Mouse (Mus musculus) liver, adult 2 months (tissue): ENCODE measurements around the gene Kras. TPM values are rescaled to one million over a fixed set of nuclear protein-coding genes. Genes with fewer than 3 reads are reported as not detected.

Experiments
- DNase-seq: peaks from one replicate; pipeline ENCODE4 v3.0.0-alpha.2; 2011; ENCODE audit warnings: low read depth, low spot score; ENCODE audit errors: extremely low read depth
- H3K27ac ChIP-seq: fragments of 200-500 bp; replicated peaks from 2 replicates; pipeline ENCODE4 v1.5.1; 2012; ENCODE audit warnings: low read depth, mild to moderate bottlenecking, control low read depth, inconsistent platforms, low read length; ENCODE audit not compliant: insufficient read depth
- H3K27me3 ChIP-seq: fragments of 200-500 bp; 2 replicates; pipeline ENCODE4 v1.6.1; 2012; ENCODE audit warnings: mild to moderate bottlenecking, moderate library complexity, low read length, inconsistent platforms; ENCODE audit not compliant: control insufficient read depth, insufficient read depth
- H3K36me3 ChIP-seq: fragments of 200-500 bp; 2 replicates; pipeline ENCODE4 v1.6.1; 2012; ENCODE audit warnings: low read length, inconsistent platforms; ENCODE audit not compliant: control insufficient read depth, insufficient read depth
- H3K4me1 ChIP-seq: fragments of 200-500 bp; 2 replicates; pipeline ENCODE4 v1.6.1; 2011; ENCODE audit warnings: low read length; ENCODE audit not compliant: control insufficient read depth, insufficient read depth
- H3K4me3 ChIP-seq: fragments of 200-500 bp; 2 replicates; pipeline ENCODE4 v1.5.1; 2011; ENCODE audit warnings: low read depth, mild to moderate bottlenecking, control low read depth, low read length, moderate library complexity; ENCODE audit not compliant: insufficient read depth
- H3K79me2 ChIP-seq: fragments of 200-500 bp; 2 replicates; pipeline ENCODE4 v1.6.1; 2012; ENCODE audit warnings: inconsistent platforms, mild to moderate bottlenecking, low read length, moderate library complexity; ENCODE audit not compliant: control insufficient read depth, insufficient read depth
- H3K9ac ChIP-seq: fragments of 200-500 bp; 2 replicates; pipeline ENCODE4 v1.6.1; 2012; ENCODE audit warnings: low read depth, mild to moderate bottlenecking, control low read depth, inconsistent platforms, low read length
- CTCF ChIP-seq: fragments of 200-500 bp; IDR thresholded peaks from 2 replicates; pipeline ENCODE4 v1.5.1; 2011; ENCODE audit warnings: low read depth, low read length, control low read depth
- POLR2A ChIP-seq: fragments of 200-500 bp; IDR thresholded peaks from 2 replicates; pipeline ENCODE4 v1.6.1; 2011; ENCODE audit warnings: low read length, control low read depth; ENCODE audit not compliant: insufficient read depth; ENCODE audit errors: extremely low read depth
- WGBS: fragments of 180-500 bp; shearing (Covaris S2); methylation state at CpG from one replicate; pipeline ENCODE4 v1.1.7; 2018; 5-methylcytosine and 5-hydroxymethylcytosine counted together
- polyA plus RNA-seq: library from polyadenylated mRNA; depleted of rRNA; stranded (reverse); fragments of >200 nt; gene quantifications from 2 replicates; pipeline ENCODE4 v1.2.3, GENCODE M21; 2012
- total RNA-seq: library from RNA; depleted of rRNA; stranded (reverse); fragments of >200 nt; gene quantifications from 2 replicates; pipeline ENCODE4 v1.2.3, GENCODE M21; 2014

Kras gene
- total and polyA plus RNA-seq, 2 experiments = 8.4 to 9.9 TPM

- TF ChIP-seq POLR2A (no peak), CTCF (no peak)
- no peaks in the 10 kb centered on the region for H3K79me2 ChIP-seq
- H3K27me3 ChIP-seq = no peaks in the 10 kb centered on the region
- H3K4me3 ChIP-seq = no peak overlapping the region
- no peak overlapping the region for H3K9ac ChIP-seq
- no peaks in the 10 kb centered on the region for H3K4me1 ChIP-seq
- DNase-seq = no peak
- no peaks in the 10 kb centered on the region for H3K36me3 ChIP-seq
- no peak overlapping the region for H3K27ac ChIP-seq
- WGBS = 80% methylated on average over 4 of the region's 4 CpGs
Observed at GRCm38 (mm10) chr6:145285656-145286055, 35.6 kb upstream of the Kras start.

GRCm38 (mm10) chr6:145284286-145284685, 34.2 kb upstream of the Kras start:
- Histone ChIP-seq H3K27ac (no peak overlapping the region), H3K4me3 (no peak overlapping the region), H3K79me2 (no peaks in the 10 kb centered on the region), H3K9ac (no peak overlapping the region), H3K36me3 (no peaks in the 10 kb centered on the region), H3K27me3 (no peaks in the 10 kb centered on the region), H3K4me1 (no peaks in the 10 kb centered on the region)
- WGBS = 89% methylated on average over 8 of the region's 8 CpGs
- TF ChIP-seq CTCF (no peak), POLR2A (no peak)
- no peak for DNase-seq

- TF ChIP-seq CTCF (no peak), POLR2A (no peak)
- WGBS = 80% methylated on average over 9 of the region's 9 CpGs
- H3K27me3 ChIP-seq = no peaks in the 10 kb centered on the region
- no peak for DNase-seq
- no peak overlapping the region for H3K9ac ChIP-seq
- H3K4me3 ChIP-seq = no peak overlapping the region
- H3K79me2 ChIP-seq = no peaks in the 10 kb centered on the region
- peaks cover 7% of the 10 kb centered on the region; the same call in 1 of the 2 replicates for H3K4me1 ChIP-seq
- no peaks in the 10 kb centered on the region for H3K36me3 ChIP-seq
- H3K27ac ChIP-seq = no peak overlapping the region
Observed at GRCm38 (mm10) chr6:145277138-145277763, 27.2 kb upstream of the Kras start.

- TF ChIP-seq CTCF (no peak), POLR2A (no peak)
- peak; percentile 57 for DNase-seq
- Histone ChIP-seq H3K27ac (no peak overlapping the region), H3K79me2 (no peaks in the 10 kb centered on the region), H3K9ac (peak overlapping the region; percentile 21; the same call in 1 of the 2 replicates), H3K27me3 (no peaks in the 10 kb centered on the region), H3K4me1 (peaks cover 7% of the 10 kb centered on the region; the same call in 1 of the 2 replicates), H3K36me3 (no peaks in the 10 kb centered on the region), H3K4me3 (peak overlapping the region; percentile 46)
- WGBS = 13% methylated on average over 17 of the region's 17 CpGs
Observed at GRCm38 (mm10) chr6:145276265-145276780, 26.3 kb upstream of the Kras start.

- 57% methylated on average over 6 of the region's 6 CpGs for WGBS
- H3K27me3 ChIP-seq = no peaks in the 10 kb centered on the region
- DNase-seq = no peak
- H3K4me3 ChIP-seq = no peak overlapping the region
- no peak overlapping the region for H3K9ac ChIP-seq
- H3K36me3 ChIP-seq = no peaks in the 10 kb centered on the region
- H3K79me2 ChIP-seq = no peaks in the 10 kb centered on the region
- H3K4me1 ChIP-seq = peaks cover 7% of the 10 kb centered on the region; the same call in 1 of the 2 replicates
- H3K27ac ChIP-seq = no peak overlapping the region
- TF ChIP-seq POLR2A (no peak), CTCF (no peak)
Observed at GRCm38 (mm10) chr6:145275586-145276219, 25.7 kb upstream of the Kras start.
